21 mouse cellular contexts compared by ENCODE assay signal in genomic region chr14:31510322-31510721, GRCm38 (mm10). TPM values are rescaled to one million over a fixed set of nuclear protein-coding genes. Genes with fewer than 3 reads are reported as not detected.
A peak's percentile ranks its signal among the peaks of the same experiment; 100 is the strongest.
DNase-seq lines count a peak whose midpoint lies in the region; ATAC-seq and TF ChIP-seq lines count a peak whose summit lies in the region.
"Had no signal": no experiment of that assay in that cellular context is flagged by ENCODE, and none has a peak within 500 bp of the region (broad histone marks: within the 10 kb centered on the region; RNA-seq: fewer than 3 reads in every experiment).

No protein-coding gene starts in this region.

- no peak for TF ChIP-seq EP300 in MEL (IDR thresholded peaks at IDR 0.05; ENCODE audit: low read depth in 1 of 2, low read length in 2 of 2)

- H3K9me3 ChIP-seq in liver, embryonic 16.5 days (replicated peaks; ENCODE audit: control insufficient read depth, low read length), result no peaks in the 10 kb centered on the region
- H3K9me3 ChIP-seq in liver, embryonic 11.5 days (ENCODE audit: control insufficient read depth, low read length), result no peaks in the 10 kb centered on the region
- H3K9me3 ChIP-seq in MEL (replicated peaks; ENCODE audit: insufficient read depth, low read length), result no peaks in the 10 kb centered on the region
- H3K9me3 ChIP-seq: embryonic facial prominence, embryonic 15.5 days; G1E; heart, embryonic 12.5 days; heart, embryonic 15.5 days; intestine, embryonic 15.5 days had no signal

- TF ChIP-seq RAD21 in MEL (IDR thresholded peaks at IDR 0.05; ENCODE audit: low read depth, low read length), result no peak

- H3K4me3 ChIP-seq in liver, embryonic 16.5 days (ENCODE audit: low read depth, low read length), result no peak overlapping the region
- H3K4me3 ChIP-seq in liver, embryonic 11.5 days (ENCODE audit: low read depth, low read length), result no peak overlapping the region
- H3K4me3 ChIP-seq in MEL (ENCODE audit: control insufficient read depth in 1 of 2, insufficient read depth in 1 of 2, low read depth in 2 of 2, low read length in 2 of 2), result no peak overlapping the region
- no peak overlapping the region for H3K4me3 ChIP-seq in brown adipose tissue, adult 24 weeks (ENCODE audit: insufficient read depth, low read depth, low read length)
- H3K4me3 ChIP-seq: embryonic facial prominence, embryonic 12.5 days; embryonic facial prominence, embryonic 15.5 days; heart, embryonic 12.5 days; heart, embryonic 15.5 days; hindbrain, embryonic 10.5 days; hindbrain, embryonic 13.5 days; intestine, embryonic 15.5 days had no signal

- H3K9ac ChIP-seq in liver, embryonic 16.5 days (ENCODE audit: low read depth, low read length), result no peak overlapping the region
- no peak overlapping the region for H3K9ac ChIP-seq in liver, embryonic 11.5 days (ENCODE audit: low read depth, low read length)
- H3K9ac ChIP-seq in MEL (ENCODE audit: control insufficient read depth, low read depth, low read length, poor library complexity, severe bottlenecking), result no peak overlapping the region
- H3K9ac ChIP-seq: embryonic facial prominence, embryonic 12.5 days; embryonic facial prominence, embryonic 15.5 days; forebrain, postnatal 0 days; heart, embryonic 12.5 days; heart, embryonic 15.5 days; hindbrain, embryonic 13.5 days; intestine, embryonic 15.5 days had no signal

- H3K4me1 ChIP-seq in liver, embryonic 16.5 days (ENCODE audit: control insufficient read depth, low read depth, low read length), result no peaks in the 10 kb centered on the region; the same call in 1 of the 2 replicates
- H3K4me1 ChIP-seq in liver, embryonic 11.5 days (replicated peaks; ENCODE audit: control insufficient read depth, insufficient read depth, low read length), result no peaks in the 10 kb centered on the region
- no peaks in the 10 kb centered on the region for H3K4me1 ChIP-seq in MEL (ENCODE audit: control insufficient read depth in 1 of 2, insufficient read depth in 2 of 2, low read length in 2 of 2)
- H3K4me1 ChIP-seq in brown adipose tissue, adult 24 weeks (ENCODE audit: control insufficient read depth, insufficient read depth, insufficient read length, low read length), result peaks cover 9% of the 10 kb centered on the region
- H3K4me1 ChIP-seq: embryonic facial prominence, embryonic 12.5 days; embryonic facial prominence, embryonic 15.5 days; hindbrain, embryonic 10.5 days; hindbrain, embryonic 13.5 days; intestine, embryonic 15.5 days had no signal

- ATAC-seq in frontal cortex, adult (ENCODE audit: low TSS enrichment), result peak; percentile 41; the same call in 1 of the 2 replicates
- no peak for ATAC-seq in liver, embryonic 16.5 days (ENCODE audit: low read depth)
- ATAC-seq in liver, embryonic 11.5 days (replicated peaks; ENCODE audit: low FRiP score), result no peak
- ATAC-seq: forebrain, embryonic 14.5 days; forebrain, postnatal 0 days; hindbrain, embryonic 16.5 days; intestine, embryonic 15.5 days had no signal

- 0 out of 2 replicates have a peak overlapping the region, but pooled peaks have one; percentile 14 for H3K27ac ChIP-seq in liver, embryonic 16.5 days (ENCODE audit: low read length)
- no peak overlapping the region for H3K27ac ChIP-seq in liver, embryonic 11.5 days (ENCODE audit: low read depth, low read length)
- H3K27ac ChIP-seq in MEL (ENCODE audit: control insufficient read depth, low read depth, low read length), result no peak overlapping the region
- 0 out of 2 replicates have a peak overlapping the region, but pooled peaks have one; percentile 3 for H3K27ac ChIP-seq in brown adipose tissue, adult 24 weeks (replicated peaks; ENCODE audit: low read depth, low read length)
- H3K27ac ChIP-seq: embryonic facial prominence, embryonic 12.5 days; embryonic facial prominence, embryonic 15.5 days; heart, embryonic 15.5 days; hindbrain, embryonic 10.5 days; hindbrain, embryonic 13.5 days; intestine, embryonic 15.5 days had no signal

- no peak for DNase-seq in frontal cortex, postnatal 10 days (ENCODE audit: low spot score in 2 of 2)
- no peak for DNase-seq in liver, embryonic 11.5 days (ENCODE audit: low spot score)
- no peak for DNase-seq in MEL (ENCODE audit: low read depth, low spot score)
- DNase-seq in embryo, embryonic 11 days, result no peak
- DNase-seq: B cell, adult 2 months; cerebellum, adult 9-10 months; forebrain, postnatal 0 days had no signal

- H3K27me3 ChIP-seq in liver, embryonic 16.5 days (ENCODE audit: control insufficient read depth, insufficient read depth, low read depth, low read length), result no peaks in the 10 kb centered on the region
- H3K27me3 ChIP-seq in liver, embryonic 11.5 days (replicated peaks; ENCODE audit: control insufficient read depth, insufficient read depth, low read length), result no peaks in the 10 kb centered on the region
- H3K27me3 ChIP-seq in MEL (ENCODE audit: control insufficient read depth in 1 of 2, insufficient read depth in 2 of 2, low read length in 2 of 2), result no peaks in the 10 kb centered on the region
- H3K27me3 ChIP-seq: CH12.LX; embryonic facial prominence, embryonic 12.5 days; embryonic facial prominence, embryonic 15.5 days; heart, embryonic 12.5 days; heart, embryonic 15.5 days; hindbrain, embryonic 13.5 days; intestine, embryonic 15.5 days had no signal

- WGBS in liver, embryonic 16.5 days (ENCODE audit: insufficient replicate concordance), result 83% methylated on average over 3 of the region's 3 CpGs
- 88% methylated on average over 3 of the region's 3 CpGs for WGBS in liver, embryonic 11.5 days

- no peak overlapping the region for H3K4me2 ChIP-seq in liver, embryonic 16.5 days (ENCODE audit: low read depth, low read length)
- no peak overlapping the region for H3K4me2 ChIP-seq in liver, embryonic 11.5 days
- H3K4me2 ChIP-seq: embryonic facial prominence, embryonic 12.5 days; embryonic facial prominence, embryonic 15.5 days; heart, embryonic 12.5 days; heart, embryonic 15.5 days; hindbrain, embryonic 13.5 days; intestine, embryonic 15.5 days had no signal

- H3K79me2 ChIP-seq in MEL (ENCODE audit: control insufficient read depth, insufficient read depth, low read length, poor library complexity), result no peaks in the 10 kb centered on the region

- TF ChIP-seq CTCF in MEL (IDR thresholded peaks at IDR 0.05 in 2 of 3, conservative IDR thresholded peaks at IDR 0.05 in 1 of 3; ENCODE audit: control insufficient read depth in 1 of 3, insufficient read depth in 1 of 3, low read depth in 2 of 3, low read length in 3 of 3, poor library complexity in 1 of 3, severe bottlenecking in 1 of 3), result no peak

- TF ChIP-seq POLR2A in MEL (IDR thresholded peaks at IDR 0.05; ENCODE audit: control insufficient read depth in 1 of 2, insufficient read depth in 1 of 2, low read depth in 1 of 2, low read length in 2 of 2, poor library complexity in 1 of 2), result 0 out of 4 replicates have a peak, but pooled peaks of 1 of the 2 experiments have one; percentile 32

- peaks cover 36% of the 10 kb centered on the region for H3K36me3 ChIP-seq in liver, embryonic 16.5 days (ENCODE audit: control insufficient read depth, insufficient read depth)
- H3K36me3 ChIP-seq in liver, embryonic 11.5 days (ENCODE audit: control insufficient read depth, insufficient read depth, low read length), result peaks cover 31% of the 10 kb centered on the region
- H3K36me3 ChIP-seq in MEL (ENCODE audit: control insufficient read depth in 1 of 2, insufficient read depth in 2 of 2, low read length in 2 of 2), result peaks cover 0 to 31% of the 10 kb centered on the region in 2 experiments; a peak in 2 of 4 replicates

TF ChIP-seq in MEL, 35 proteins besides CTCF, POLR2A, EP300 and RAD21:
- TF ChIP-seq TBP (IDR thresholded peaks at IDR 0.05; ENCODE audit: low read depth, low read length), result no peak
- TF ChIP-seq ZMIZ1 (IDR thresholded peaks at IDR 0.05; ENCODE audit: low read depth, low read length), result 0 out of 2 replicates have a peak, but pooled peaks have one; percentile 16
- no peak for TF ChIP-seq ZNF384 (IDR thresholded peaks at IDR 0.05; ENCODE audit: low read depth, low read length)

RNA-seq across cellular contexts. Expression of gene Mettl6, which starts 15.5 kb away (rescaled TPM):
- 23.7 and 25.2 TPM in 2 replicates for polyA plus RNA-seq in liver, embryonic 16.5 days (2015; fragmentation: Nextera tagmentation; extraction: Ambion mirVana)
- 60.9 and 68.9 TPM in 2 replicates for polyA plus RNA-seq in liver, embryonic 11.5 days (2014; fragmentation: Nextera tagmentation; extraction: Ambion mirVana)
- total RNA-seq in MEL (2012; rRNA removed), result 35.6 TPM in 2 replicates
- 10 to 100 TPM in 1 of 2 experiments, not detected in 1; 39.2 TPM for polyA plus RNA-seq in MEL (2012; ENCODE audit: insufficient read depth in 1 of 2, insufficient read length in 2 of 2, low read depth in 1 of 2, low replicate concordance in 2 of 2, missing spikeins in 1 of 2)
- polyA plus RNA-seq in brown adipose tissue, adult 24 weeks (2012; ENCODE audit: insufficient read depth, insufficient read length, missing spikeins), result 16.9 TPM in 2 replicates

RNA-seq across cellular contexts. Expression of gene Eaf1, which starts 16.1 kb away (rescaled TPM):
- 20.8 and 22.5 TPM in 2 replicates for polyA plus RNA-seq in liver, embryonic 16.5 days (2015; fragmentation: Nextera tagmentation; extraction: Ambion mirVana)
- 39.1 and 44.5 TPM in 2 replicates for polyA plus RNA-seq in liver, embryonic 11.5 days (2014; fragmentation: Nextera tagmentation; extraction: Ambion mirVana)
- total RNA-seq in MEL (2012; rRNA removed), result 44.4 and 50.6 TPM in 2 replicates
- polyA plus RNA-seq in MEL (2012; ENCODE audit: insufficient read depth in 1 of 2, insufficient read length in 2 of 2, low read depth in 1 of 2, low replicate concordance in 2 of 2, missing spikeins in 1 of 2), result 10 to 100 TPM in 1 of 2 experiments, not detected in 1; 67.2 TPM
- polyA plus RNA-seq in brown adipose tissue, adult 24 weeks (2012; ENCODE audit: insufficient read depth, insufficient read length, missing spikeins), result 8.2 and 8.6 TPM in 2 replicates

Comparison
In these comparisons a context has a peak if more than half of its experiments do, and no peak if none do; other contexts are left out.
1. H3K27ac ChIP-seq: peak in liver, embryonic 16.5 days (single experiment) and brown adipose tissue, adult 24 weeks (single experiment); none in liver, embryonic 11.5 days (single experiment) and MEL (single experiment).